Mouse (Mus musculus) limb, embryonic 14.5 days (tissue): ENCODE measurements around the gene Epn1. TPM values are rescaled to one million over a fixed set of nuclear protein-coding genes. Genes with fewer than 3 reads are reported as not detected.

Source experiments
- ATAC-seq: fragments of 200-750 bp; cut with Nextera tagmentation; 2 replicates; pipeline ENCODE4 v1.8.0; 2017; ENCODE audit warnings: low read depth, moderate number of reproducible peaks, moderate TSS enrichment; ENCODE audit not compliant: low FRiP score
- DNase-seq: peaks from one replicate; pipeline ENCODE4 v3.0.0-alpha.2; 2015; ENCODE audit warnings: low spot score
- H3K27ac ChIP-seq: fragments of 300-500 bp; sonication (generic); replicated peaks from 2 replicates; pipeline ENCODE4 v1.5.1; 2014; ENCODE audit warnings: low read depth, mild to moderate bottlenecking, low read length, moderate library complexity, mixed read lengths
- H3K27me3 ChIP-seq: fragments of 300-500 bp; sonication (generic); 2 replicates; pipeline ENCODE4 v1.6.1; 2014; ENCODE audit warnings: low read length, mixed read lengths; ENCODE audit not compliant: control insufficient read depth, insufficient read depth
- H3K36me3 ChIP-seq: fragments of 300-500 bp; sonication (generic); 2 replicates; pipeline ENCODE4 v1.6.1; 2014; ENCODE audit warnings: mild to moderate bottlenecking, low read length, moderate library complexity, mixed read lengths; ENCODE audit not compliant: control insufficient read depth, insufficient read depth
- H3K4me1 ChIP-seq: fragments of 300-500 bp; sonication (generic); 2 replicates; pipeline ENCODE4 v1.6.1; 2014; ENCODE audit warnings: antibody characterized with exemption, low read length, mixed read lengths; ENCODE audit not compliant: control insufficient read depth, insufficient read depth
- H3K4me2 ChIP-seq: fragments of 300-500 bp; sonication (generic); replicated peaks from 2 replicates; pipeline ENCODE4 v1.6.1; 2014; ENCODE audit warnings: low read depth, mild to moderate bottlenecking, low read length, moderate library complexity; ENCODE audit not compliant: severe bottlenecking
- H3K4me3 ChIP-seq: fragments of 300-500 bp; sonication (generic); replicated peaks from 2 replicates; pipeline ENCODE4 v1.5.1; 2014; ENCODE audit warnings: low read length
- H3K9ac ChIP-seq: fragments of 300-500 bp; sonication (generic); 2 replicates; pipeline ENCODE4 v1.6.1; 2014; ENCODE audit warnings: mild to moderate bottlenecking, low read depth, low read length, moderate library complexity; ENCODE audit not compliant: severe bottlenecking
- H3K9me3 ChIP-seq: fragments of 300-500 bp; sonication (generic); 2 replicates; pipeline ENCODE4 v1.6.1; 2016; ENCODE audit warnings: low read length; ENCODE audit not compliant: control insufficient read depth
- POLR2A ChIP-seq: fragments of 200-500 bp; IDR thresholded peaks from 2 replicates; pipeline ENCODE4 v1.8.0; 2012; ENCODE audit warnings: inconsistent platforms, mild to moderate bottlenecking, moderate library complexity, borderline replicate concordance; ENCODE audit not compliant: insufficient read depth, insufficient read length; ENCODE audit errors: extremely low read depth
- WGBS: fragments of 180-500 bp; shearing (Covaris S2); extraction: QIAGEN DNeasy Blood & Tissue Kit; methylation state at CpG from one replicate; pipeline ENCODE4 v1.1.7; 2014; 5-methylcytosine and 5-hydroxymethylcytosine counted together
- polyA plus RNA-seq, 2 experiments: library from polyadenylated mRNA; depleted of rRNA in 1 of 2; stranded (reverse) in 1 of 2; unstranded in 1 of 2; fragments of >200 nt; fragmentation: Nextera tagmentation in 1 of 2; extraction: Ambion mirVana in 1 of 2; gene quantifications; 2 replicates each; pipeline versions ENCODE4 v1.2.1 to v1.2.3; 2012 to 2014

Epn1 gene
- polyA plus RNA-seq, 2 experiments = 69.1 to 119 TPM

- Histone ChIP-seq H3K4me3 (peak overlapping the region; percentile 64), H3K27ac (peak overlapping the region; percentile 96), H3K36me3 (peaks cover 22% of the 10 kb centered on the region), H3K9ac (peak overlapping the region; percentile 83), H3K27me3 (no peaks in the 10 kb centered on the region), H3K4me1 (peaks cover 17% of the 10 kb centered on the region), H3K4me2 (peak overlapping the region; percentile 78), H3K9me3 (no peaks in the 10 kb centered on the region)
- TF ChIP-seq POLR2A = no peak
- DNase-seq = peak; percentile 86
- peak; percentile 58 for ATAC-seq
- WGBS = under 1% methylated on average over 46 of the region's 51 CpGs
These were observed 17.6 kb upstream of the Epn1 start for GRCm38 (mm10) chr7:5062360-5063001.

GRCm38 (mm10) chr7:5064886-5065285 is 15.1 kb upstream of the Epn1 start:
- no peak for TF ChIP-seq POLR2A
- H3K4me2 ChIP-seq = no peak overlapping the region
- H3K36me3 ChIP-seq = peaks cover 46% of the 10 kb centered on the region
- DNase-seq = no peak
- H3K4me3 ChIP-seq = no peak overlapping the region
- no peak for ATAC-seq
- no peak overlapping the region for H3K9ac ChIP-seq
- no peaks in the 10 kb centered on the region for H3K27me3 ChIP-seq
- H3K9me3 ChIP-seq = no peaks in the 10 kb centered on the region
- WGBS = 89% methylated on average over 6 of the region's 6 CpGs
- peaks cover 14% of the 10 kb centered on the region for H3K4me1 ChIP-seq
- no peak overlapping the region for H3K27ac ChIP-seq

DNA sequence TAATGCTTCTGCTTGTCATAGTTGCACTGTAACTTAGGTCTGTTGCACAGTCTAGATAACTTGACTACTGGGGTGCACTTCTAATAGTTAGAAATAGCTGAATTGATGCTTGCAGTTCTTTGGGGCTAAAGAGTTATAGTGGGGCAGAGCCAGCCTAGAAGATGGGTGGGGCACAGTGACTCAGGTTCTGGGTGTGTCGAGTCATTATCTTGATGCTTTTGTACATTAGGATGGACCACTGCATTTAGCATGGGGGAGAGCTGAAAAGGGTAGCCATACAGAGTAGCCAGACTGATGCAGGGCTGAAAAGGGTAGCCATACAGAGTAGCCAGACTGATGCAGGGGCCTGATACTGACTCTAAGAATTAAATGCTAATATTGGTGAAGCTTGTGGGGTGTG is 6.4 kb upstream of the Epn1 start:
- TF ChIP-seq POLR2A = no peak
- H3K9ac ChIP-seq = no peak overlapping the region
- DNase-seq (no peak), ATAC-seq (no peak)
- no peaks in the 10 kb centered on the region for H3K9me3 ChIP-seq
- H3K27ac ChIP-seq = no peak overlapping the region
- H3K4me2 ChIP-seq = no peak overlapping the region
- H3K4me3 ChIP-seq = no peak overlapping the region
- no peaks in the 10 kb centered on the region for H3K27me3 ChIP-seq
- 86% methylated on average over 1 of the region's 1 CpGs for WGBS
- no peaks in the 10 kb centered on the region for H3K4me1 ChIP-seq
- peaks cover 95% of the 10 kb centered on the region for H3K36me3 ChIP-seq

- H3K27ac ChIP-seq = no peak overlapping the region
- peaks cover 88% of the 10 kb centered on the region for H3K36me3 ChIP-seq
- no peak overlapping the region for H3K4me3 ChIP-seq
- no peak overlapping the region for H3K9ac ChIP-seq
- TF ChIP-seq POLR2A = no peak
- no peaks in the 10 kb centered on the region for H3K4me1 ChIP-seq
- H3K9me3 ChIP-seq = no peaks in the 10 kb centered on the region
- 94% methylated on average over 5 of the region's 5 CpGs for WGBS
- H3K4me2 ChIP-seq = no peak overlapping the region
- H3K27me3 ChIP-seq = no peaks in the 10 kb centered on the region
- ATAC-seq = no peak
- no peak for DNase-seq
These were observed 5.1 kb upstream of the Epn1 start for GRCm38 (mm10) chr7:5074984-5075383.

- ATAC-seq = no peak
- no peak for TF ChIP-seq POLR2A
- Histone ChIP-seq H3K4me2 (no peak overlapping the region), H3K36me3 (peaks cover 70% of the 10 kb centered on the region), H3K27me3 (no peaks in the 10 kb centered on the region), H3K27ac (no peak overlapping the region), H3K4me3 (no peak overlapping the region), H3K4me1 (peaks cover 10% of the 10 kb centered on the region; the same call in 1 of the 2 replicates), H3K9me3 (no peaks in the 10 kb centered on the region), H3K9ac (no peak overlapping the region)
- 93% methylated on average over 2 of the region's 2 CpGs for WGBS
- DNase-seq = no peak
These were observed 3.1 kb upstream of the Epn1 start for GRCm38 (mm10) chr7:5076931-5077330.
